Mouse (Mus musculus): ENCODE results near the gene Itgad. TPM values are rescaled to one million over a fixed set of nuclear protein-coding genes. Genes with fewer than 3 reads are reported as not detected.

The Itgad gene
- polyA plus RNA-seq, 1 experiment from 2014 or later: not detected

Other genes starting within 250 kb of the Itgad start
- 48.6 and 49.4 TPM in 2 replicates for gene Kat8, start 241.9 kb upstream of the Itgad start, polyA plus RNA-seq (2014; fragmentation: Nextera tagmentation; extraction: Ambion mirVana)
- gene Prss8, start 224.3 kb upstream of the Itgad start, polyA plus RNA-seq (2014; fragmentation: Nextera tagmentation; extraction: Ambion mirVana): 0.39 TPM in 1 of 2 replicates, not detected in the other
- 14.4 and 14.8 TPM in 2 replicates for gene Prss36, start 207.7 kb upstream of the Itgad start, polyA plus RNA-seq (2014; fragmentation: Nextera tagmentation; extraction: Ambion mirVana)
- gene Fus, start 186.9 kb upstream of the Itgad start, polyA plus RNA-seq (2014; fragmentation: Nextera tagmentation; extraction: Ambion mirVana): 47.6 and 52.2 TPM in 2 replicates
- gene Pycard, start 160.5 kb upstream of the Itgad start, polyA plus RNA-seq (2014; fragmentation: Nextera tagmentation; extraction: Ambion mirVana): 4.6 and 6.1 TPM in 2 replicates
- not detected in 2 replicates for gene Trim72, start 150.4 kb upstream of the Itgad start, polyA plus RNA-seq (2014; fragmentation: Nextera tagmentation; extraction: Ambion mirVana)
- 0.25 and 1.2 TPM in 2 replicates for gene Itgam, start 91.7 kb upstream of the Itgad start, polyA plus RNA-seq (2014; fragmentation: Nextera tagmentation; extraction: Ambion mirVana)
- not detected in 2 replicates for gene Gm49368, start 91.7 kb upstream of the Itgad start, polyA plus RNA-seq (2014; fragmentation: Nextera tagmentation; extraction: Ambion mirVana)
- gene Itgax, start 24.8 kb upstream of the Itgad start, polyA plus RNA-seq (2014; fragmentation: Nextera tagmentation; extraction: Ambion mirVana): 0.15 TPM in 1 of 2 replicates, not detected in the other
- gene Cox6a2, start 52.0 kb downstream of the Itgad start, polyA plus RNA-seq (2014; fragmentation: Nextera tagmentation; extraction: Ambion mirVana): 0.86 TPM in 1 of 2 replicates, not detected in the other
- 9.0 and 10.7 TPM in 2 replicates for gene Armc5, start 83.0 kb downstream of the Itgad start, polyA plus RNA-seq (2014; fragmentation: Nextera tagmentation; extraction: Ambion mirVana)
- 9.5 and 9.7 TPM in 2 replicates for gene 9130023H24Rik, start 83.7 kb downstream of the Itgad start, polyA plus RNA-seq (2014; fragmentation: Nextera tagmentation; extraction: Ambion mirVana)
- gene Tgfb1i1, start 92.4 kb downstream of the Itgad start, polyA plus RNA-seq (2014; fragmentation: Nextera tagmentation; extraction: Ambion mirVana): 15.2 and 24.7 TPM in 2 replicates
- gene Slc5a2, start 111.3 kb downstream of the Itgad start, polyA plus RNA-seq (2014; fragmentation: Nextera tagmentation; extraction: Ambion mirVana): not detected in 2 replicates
- 25.9 and 27.9 TPM in 2 replicates for gene BC017158, start 143.8 kb downstream of the Itgad start, polyA plus RNA-seq (2014; fragmentation: Nextera tagmentation; extraction: Ambion mirVana)

Measured in neural tube, embryonic 14.5 days (tissue).